9 mouse cellular contexts compared by ENCODE assay signal in genomic region chr2:163820607-163821006, GRCm38 (mm10). TPM values are rescaled to one million over a fixed set of nuclear protein-coding genes. Genes with fewer than 3 reads are reported as not detected.
DNase-seq lines count a peak whose midpoint lies in the region; ATAC-seq and TF ChIP-seq lines count a peak whose summit lies in the region.
"Had no signal": no experiment of that assay in that cellular context is flagged by ENCODE, and none has a peak within 500 bp of the region (broad histone marks: within the 10 kb centered on the region; RNA-seq: fewer than 3 reads in every experiment).

Ccn5 (plus strand) TSS chr2:163820861.

- H3K4me1 ChIP-seq in lung, adult 2 months (ENCODE audit: control insufficient read depth, insufficient read depth, low read length) = peaks cover 2% of the 10 kb centered on the region; the same call in 1 of the 2 replicates
- H3K4me1 ChIP-seq: neural tube, embryonic 12.5 days had no signal

- H3K4me3 ChIP-seq in gastrocnemius, adult 2 months = peak within 1 kb of the TSS; percentile 34
- H3K4me3 ChIP-seq in lung, adult 2 months (replicated peaks; ENCODE audit: extremely low read depth, low read depth, low read length) = peak within 1 kb of the TSS; percentile 23
- H3K4me3 ChIP-seq: neural tube, embryonic 12.5 days had no signal

- no peak for TF ChIP-seq CTCF in gastrocnemius, adult 2 months (IDR thresholded peaks at IDR 0.05)
- no peak for TF ChIP-seq CTCF in lung, adult 2 months (IDR thresholded peaks at IDR 0.05; ENCODE audit: insufficient read depth, low read length)

- ATAC-seq in inflammation-experienced regulatory T-cells, adult 6 months = no peak

- TF ChIP-seq POLR2A in lung, adult 2 months (IDR thresholded peaks at IDR 0.05; ENCODE audit: borderline replicate concordance, extremely low read depth, low read depth, low read length) = no peak

- DNase-seq in Muller cell, postnatal 12 days (ENCODE audit: inconsistent ontology term) = peak; percentile 94
- peak; percentile 67 for DNase-seq in adrenal gland, adult 8-10 months
- DNase-seq in gastrocnemius, adult 2 months = peak; percentile 96
- peak; percentile 58 for DNase-seq in lung, adult 2 months
- no peak for DNase-seq in spleen, adult 18-20 months
- no peak for DNase-seq in retina, embryonic 14.5 days (ENCODE audit: low spot score)

- peak within 1 kb of the TSS; percentile 58 for H3K27ac ChIP-seq in gastrocnemius, adult 2 months
- H3K27ac ChIP-seq: neural tube, embryonic 12.5 days had no signal

- intact Hi-C loops in gastrocnemius, adult 2 months (cut with DNase I) = no loop called here

- WGBS in lung, adult 2 months = 40% methylated on average over 4 of the region's 4 CpGs

RNA-seq across cellular contexts. Expression of gene Ccn5, which starts in this region (rescaled TPM):
- total RNA-seq in adrenal gland, adult 8-10 months (2022) = 1 to 10 TPM in 1 of 4 experiments, under 1 TPM in 3; 0.38 to 1.7 (median 0.50) TPM
- total RNA-seq in gastrocnemius, adult 2 months (2021) = 1 to 10 TPM in 1 of 2 experiments, under 1 TPM in 1; 0.87 to 1.8 TPM
- 71.4 and 97.6 TPM in 2 replicates for polyA plus RNA-seq in lung, adult 2 months (2012; rRNA removed)
- polyA plus RNA-seq in inflammation-experienced regulatory T-cells, adult 6 months (2017; shearing (Covaris generic)) = not detected
- total RNA-seq: layer of hippocampus, postnatal 14 days had no signal

Comparison
In these comparisons a context has a peak if more than half of its experiments do, and no peak if none do; other contexts are left out.
1. RNA of gene Ccn5 (polyA plus RNA-seq): 71.4 to 97.6 TPM in lung, adult 2 months; not detected in inflammation-experienced regulatory T-cells, adult 6 months; every median in the first group is over 10 times any median in the second.
2. DNase-seq: peak in Muller cell, postnatal 12 days (single experiment), adrenal gland, adult 8-10 months (single experiment), gastrocnemius, adult 2 months (single experiment) and lung, adult 2 months (single experiment); none in spleen, adult 18-20 months (0 of 2) and retina, embryonic 14.5 days (single experiment).